Mouse (Mus musculus) neutrophil, adult 5-6 weeks (primary cell): Measurements from ENCODE around the gene Add3. TPM values are rescaled to one million over a fixed set of nuclear protein-coding genes. Genes with fewer than 3 reads are reported as not detected.

Experiments
- ATAC-seq: fragments of 151-379, 151-347 bp; 2 replicates; pipeline ENCODE4 v1.8.0; 2017; ENCODE audit warnings: mild to moderate bottlenecking, moderate TSS enrichment; ENCODE audit not compliant: insufficient number of reproducible peaks, poor library complexity, low FRiP score, severe bottlenecking; ENCODE audit errors: extremely low read depth
- total RNA-seq: library from RNA; stranded (forward); fragments of 200-1000 nt; gene quantifications from 2 replicates; pipeline ENCODE4 v1.2.3, GENCODE M21; 2017

The Add3 gene
- total RNA-seq, 1 experiment from 2014 or later: 420 TPM

DNA sequence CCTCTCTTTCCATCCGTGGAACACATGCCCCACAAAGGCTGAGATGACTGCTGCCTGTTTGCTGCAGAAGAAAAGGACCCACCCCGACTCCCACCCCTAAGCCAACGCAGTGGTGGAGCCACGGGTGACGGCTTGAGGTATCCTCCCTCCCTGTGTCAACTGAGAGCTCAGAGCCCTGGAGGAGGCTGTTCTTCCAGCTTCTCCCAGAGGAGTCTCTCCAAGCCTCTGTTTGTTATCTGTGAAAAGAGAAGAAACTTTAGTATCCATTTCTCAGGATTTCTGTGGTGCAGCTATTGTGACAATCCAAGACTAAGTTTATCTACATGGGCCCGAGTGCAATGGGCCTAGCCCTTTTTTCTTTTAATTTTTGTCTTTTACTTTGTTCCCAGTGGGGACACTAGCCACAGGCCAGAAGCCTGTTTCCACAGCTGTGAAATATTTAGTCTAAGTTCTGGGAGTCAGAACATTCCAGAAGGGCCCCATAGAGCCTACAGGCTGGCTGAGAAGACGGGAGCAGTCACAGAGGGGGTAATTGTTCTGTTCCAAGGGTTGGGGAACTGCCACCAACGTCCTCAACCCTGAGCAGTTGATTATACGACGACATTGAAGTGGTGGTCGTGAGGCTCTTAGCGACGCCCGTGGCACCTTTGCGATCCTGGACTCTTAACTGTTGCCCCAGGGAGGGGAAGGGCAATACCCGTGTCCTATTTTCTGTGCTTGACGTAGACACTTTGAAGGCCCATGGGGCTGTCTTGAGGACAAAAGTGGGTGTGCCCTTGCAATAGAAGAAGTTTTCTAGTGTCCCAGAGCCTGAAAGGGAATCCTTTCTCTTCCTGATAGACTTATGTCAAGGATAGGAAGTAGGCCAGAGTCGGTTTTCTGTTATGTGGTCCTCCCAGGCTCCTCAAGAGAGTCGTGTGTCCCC is 138.5 kb downstream of the Add3 start:
- ATAC-seq: no peak

GRCm38 (mm10) chr19:53280254-53280653 is 140.0 kb downstream of the Add3 start:
- ATAC-seq: no peak

- no peak for ATAC-seq
These were observed 142.3 kb downstream of the Add3 start for GRCm38 (mm10) chr19:53282571-53282970.

DNA sequence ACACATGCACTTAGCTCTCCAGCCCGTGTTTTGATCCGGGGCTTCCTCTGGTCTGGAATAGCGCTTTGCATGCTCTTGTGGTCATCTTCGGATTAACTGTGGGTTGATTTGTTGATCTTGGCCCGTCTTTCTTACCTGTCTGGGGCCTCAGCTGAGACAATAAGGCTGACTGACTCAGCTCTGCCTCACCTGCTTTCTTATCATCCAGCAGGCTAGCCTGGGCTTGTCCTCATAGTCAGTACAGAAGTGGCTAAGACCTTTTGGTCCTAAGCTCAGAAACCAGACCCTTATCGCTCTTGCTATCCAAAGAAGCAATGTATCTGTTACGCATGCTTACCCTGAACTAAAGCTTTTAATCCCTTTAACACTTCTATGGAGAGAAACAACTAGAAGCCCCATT is 143.5 kb downstream of the Add3 start:
- ATAC-seq: no peak

GRCm38 (mm10) chr19:53284268-53285208 is 144.3 kb downstream of the Add3 start:
- peak; percentile 52; the same call in 1 of the 2 replicates for ATAC-seq

DNA sequence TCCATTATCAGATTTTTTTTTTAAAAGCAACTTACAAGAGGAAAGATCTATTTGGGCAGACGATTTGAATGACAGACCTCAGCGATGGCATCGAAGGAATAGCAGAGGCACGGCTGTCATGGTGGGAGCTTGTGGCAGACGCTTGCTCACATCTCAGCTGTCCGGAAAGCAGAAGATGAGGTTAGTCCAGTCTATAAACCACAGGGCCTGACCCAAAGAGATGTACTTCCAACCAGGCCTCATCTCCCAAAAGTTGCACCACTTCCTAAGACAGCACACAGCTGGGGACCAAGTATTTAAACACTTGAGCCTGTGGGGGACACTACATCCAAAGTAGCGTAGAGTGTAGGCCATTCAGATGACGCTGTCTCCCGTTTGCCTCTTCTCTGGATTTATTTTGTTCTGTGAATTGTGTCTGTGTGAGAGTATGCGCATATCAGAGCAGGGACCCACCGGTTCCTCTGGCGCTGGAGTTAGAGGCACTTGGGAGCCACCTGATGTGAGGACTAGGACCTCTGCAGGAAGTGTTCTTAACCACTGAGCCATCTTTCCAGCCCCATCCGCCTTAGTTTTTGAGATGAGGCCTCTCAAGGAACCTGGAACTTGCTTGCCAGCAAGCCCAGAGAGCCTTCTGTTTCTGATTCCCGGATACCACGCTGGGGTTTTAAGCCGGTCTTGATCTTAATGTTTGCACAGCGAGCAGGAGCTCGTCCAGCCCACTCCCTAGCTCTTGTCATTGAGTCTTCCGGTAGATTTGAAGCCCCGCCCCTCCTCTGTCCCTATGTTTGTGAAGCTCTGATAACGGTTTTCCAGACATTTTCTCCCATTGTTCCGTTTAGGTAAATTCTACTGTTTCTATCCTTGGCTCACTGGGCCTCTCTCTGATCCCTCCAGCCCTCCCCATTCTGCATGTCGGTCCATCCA is 156.3 kb downstream of the Add3 start:
- ATAC-seq: no peak

Other genes starting within 250 kb of the Add3 start
- gene Xpnpep1, start 100.2 kb upstream of the Add3 start, total RNA-seq: 19.0 and 22.7 TPM in 2 replicates
- gene Mxi1, start 170.1 kb downstream of the Add3 start, total RNA-seq: 108 and 112 TPM in 2 replicates
- gene Gm10197, start 231.3 kb downstream of the Add3 start, total RNA-seq: not detected in 2 replicates